Mouse (Mus musculus) retina, adult 2 months (tissue): ENCODE results near the gene Gpr157.
A peak's percentile ranks its signal among the peaks of the same experiment; 100 is the strongest.
"Not testable (repeated sequence)": the region's sequence is repeated elsewhere in the genome, so short reads cannot be mapped to it uniquely, and the experiment has no call there.

Experiments used
- DNase-seq: peaks from one replicate; pipeline ENCODE4 v3.0.0-alpha.2; 2012; ENCODE audit warnings: low read depth, low spot score

Gpr157 gene

DNA sequence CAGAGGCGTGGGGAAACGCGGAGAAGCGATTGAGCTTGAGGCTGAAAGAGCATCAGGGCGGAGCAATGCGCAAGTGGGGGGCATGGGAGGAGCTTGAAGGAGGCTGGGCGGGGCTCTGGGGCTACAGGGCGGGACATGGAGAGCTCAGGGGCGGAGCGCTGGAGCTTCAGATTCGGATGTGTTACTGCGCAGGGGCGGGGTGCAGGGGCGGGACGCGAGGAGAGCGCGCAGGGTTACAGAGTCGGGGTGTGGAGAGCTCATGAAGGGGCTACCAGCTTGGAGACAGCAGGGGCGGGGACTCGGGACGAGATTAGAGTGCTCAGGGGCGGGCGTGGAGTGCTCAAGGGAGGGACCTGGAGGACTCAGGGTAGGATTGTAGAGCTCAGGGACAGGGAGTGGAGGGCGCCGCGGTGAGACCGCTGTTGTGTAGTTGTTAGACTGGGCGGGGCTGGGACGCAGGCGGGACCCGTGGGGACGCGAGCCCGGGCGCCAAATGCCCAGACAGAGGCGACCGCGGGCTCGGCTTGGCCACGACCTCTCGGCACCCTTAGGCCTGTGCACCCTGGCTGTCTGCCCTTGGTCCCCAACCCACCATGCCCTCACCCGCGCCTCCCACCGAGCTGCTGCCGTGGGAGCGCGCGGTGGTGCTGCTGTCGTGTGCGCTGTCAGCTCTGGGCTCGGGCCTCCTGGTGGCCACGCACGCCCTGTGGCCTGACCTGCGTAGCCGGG is at the start of gene Gpr157:
Gpr157 (plus strand) TSS at position 205 of the 729 bp plus-strand sequence.
- DNase-seq = peak; percentile 82

DNA sequence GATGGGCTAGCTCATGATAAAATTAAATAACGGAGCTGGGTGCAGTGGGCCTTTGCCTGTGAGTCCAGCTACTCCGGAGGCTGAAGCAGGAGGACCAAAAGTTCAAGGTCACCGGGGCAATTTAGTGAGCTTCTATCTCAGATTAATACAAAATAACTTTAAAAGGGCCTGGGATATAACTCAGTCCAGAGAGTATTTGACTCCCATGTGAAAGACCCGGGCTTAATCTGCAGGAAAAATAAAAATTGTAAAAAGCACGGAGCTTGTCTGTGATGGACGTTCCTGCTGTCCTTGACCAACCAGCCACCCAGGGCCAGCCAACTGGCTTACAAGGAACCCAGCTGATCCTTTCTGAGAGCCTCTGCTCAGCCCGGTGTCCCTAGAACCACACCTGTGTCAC is 48.6 kb upstream of the Gpr157 start:
- no peak for DNase-seq

DNA sequence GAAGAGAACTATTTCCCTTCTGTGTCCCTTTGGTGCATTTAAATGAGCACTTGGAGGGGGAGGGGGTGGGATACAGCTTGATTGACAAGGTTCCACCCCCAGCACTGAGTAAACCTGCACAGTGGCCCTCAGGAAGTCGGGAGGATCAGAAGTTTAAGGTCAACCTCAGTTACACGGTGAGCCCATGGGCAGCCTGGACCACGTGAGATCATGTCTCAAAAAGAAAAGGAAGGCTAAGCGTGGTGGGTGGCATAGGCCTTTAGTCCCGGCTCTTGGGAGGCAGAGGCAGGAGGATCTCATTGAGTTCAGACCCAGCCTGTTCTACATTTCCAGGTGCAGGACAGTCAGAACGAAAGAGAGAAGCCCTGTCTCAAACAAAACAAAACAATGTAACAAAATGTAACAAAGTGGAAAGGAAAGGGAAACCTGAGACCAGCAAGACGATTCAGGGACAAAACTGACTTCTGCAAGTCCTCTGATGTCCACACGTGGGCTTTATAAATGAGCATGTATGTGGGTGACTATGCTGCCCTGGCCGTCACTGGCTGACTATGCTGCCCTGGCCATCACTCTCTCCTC is 47.1 kb upstream of the Gpr157 start:
- DNase-seq = no peak

DNA sequence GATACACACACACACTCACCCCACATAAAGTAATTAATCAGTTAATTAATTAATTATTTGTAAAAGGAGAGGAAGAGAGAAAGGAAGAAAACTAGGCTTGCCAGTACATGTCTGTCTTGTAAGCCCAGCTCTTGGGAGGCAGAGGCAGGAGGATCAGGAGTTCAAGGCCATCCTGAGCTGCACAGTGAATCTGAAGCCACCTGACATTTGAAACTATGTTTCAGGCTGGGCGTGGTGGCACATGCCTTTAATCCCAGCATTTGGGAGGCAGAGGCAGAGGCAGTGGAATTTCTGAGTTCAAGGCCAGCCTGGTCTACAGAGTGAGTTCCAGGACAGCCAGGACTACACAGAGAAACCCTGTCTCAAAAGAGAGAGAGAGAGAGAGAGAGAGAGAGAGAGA is 46.3 kb upstream of the Gpr157 start:
- DNase-seq = not testable (repeated sequence)

DNA sequence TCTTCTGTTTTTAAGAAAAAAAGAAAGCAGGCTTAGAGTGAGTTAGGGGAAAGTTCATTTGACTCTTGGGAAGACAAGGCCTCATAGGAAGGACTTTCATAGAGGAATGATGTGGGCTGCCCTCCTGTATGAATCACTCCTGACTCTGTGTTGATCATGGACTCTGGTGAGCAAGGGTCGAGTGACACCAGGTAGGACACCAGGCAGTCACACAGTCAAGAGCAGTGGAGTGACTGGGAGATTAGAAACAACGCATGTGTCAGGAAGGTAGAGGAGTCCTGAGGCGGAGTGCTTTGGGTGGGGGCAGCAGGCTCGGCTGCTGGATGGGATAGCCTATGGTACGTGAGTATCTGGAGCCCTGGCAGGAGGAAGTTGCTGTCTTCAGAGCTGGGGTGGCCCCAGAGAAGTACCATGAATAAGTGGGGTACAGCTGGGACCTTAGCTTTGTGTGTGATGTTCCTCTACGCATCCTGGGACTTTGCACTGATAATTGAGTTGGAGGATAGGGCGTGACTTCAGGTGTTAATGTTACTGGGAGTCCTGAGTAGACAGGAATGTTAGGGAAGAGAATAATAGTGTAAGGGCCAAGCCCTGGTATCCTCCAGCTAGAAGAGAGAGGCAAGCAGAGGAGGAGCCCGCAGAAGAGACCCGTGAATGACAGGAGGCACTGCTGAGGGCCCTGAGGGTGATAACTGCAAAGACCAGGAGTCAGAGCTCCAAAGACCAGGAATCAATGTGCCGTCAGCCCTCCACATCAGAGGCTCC is 45.6 kb upstream of the Gpr157 start:
- DNase-seq = no peak

DNA sequence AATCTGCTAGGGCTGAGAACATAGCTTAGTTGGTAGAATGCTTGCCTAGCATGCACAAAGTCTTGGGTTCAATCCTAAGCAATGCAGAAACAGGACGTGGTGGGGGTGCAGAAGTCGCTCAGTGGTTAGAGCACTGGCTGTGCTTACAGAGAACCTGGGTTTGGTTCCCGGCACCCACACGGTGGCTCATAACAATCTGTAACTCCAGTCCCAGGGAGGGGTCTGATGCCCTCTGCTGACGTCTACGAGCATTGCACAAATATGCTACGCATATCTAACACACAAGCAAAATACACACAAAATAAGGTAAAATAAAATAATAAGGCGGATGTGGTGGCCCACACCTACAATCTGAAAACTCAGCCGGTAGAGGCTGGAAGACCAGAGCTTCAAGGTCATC is 43.6 kb upstream of the Gpr157 start:
- no peak for DNase-seq

DNA sequence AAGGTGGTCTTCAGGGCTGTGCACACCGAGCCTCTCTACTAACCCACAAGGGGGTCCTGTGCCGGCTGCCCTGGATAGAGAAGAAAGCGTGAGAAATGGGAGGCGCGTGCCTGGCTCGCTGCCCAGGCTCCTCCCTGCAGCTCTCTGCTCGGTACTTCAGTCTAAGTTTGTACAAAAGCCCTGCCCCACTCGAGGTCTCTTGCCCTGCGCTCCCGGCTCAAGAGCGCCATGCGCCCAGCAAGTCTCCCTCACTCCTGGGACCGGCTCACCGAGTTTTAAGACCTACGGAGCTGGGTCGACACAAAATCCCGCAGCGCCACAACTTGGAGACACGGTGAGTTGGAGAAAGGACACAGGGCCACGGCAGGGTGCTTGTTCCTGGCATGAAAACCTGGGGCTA is 39.1 kb upstream of the Gpr157 start:
- DNase-seq = no peak

DNA sequence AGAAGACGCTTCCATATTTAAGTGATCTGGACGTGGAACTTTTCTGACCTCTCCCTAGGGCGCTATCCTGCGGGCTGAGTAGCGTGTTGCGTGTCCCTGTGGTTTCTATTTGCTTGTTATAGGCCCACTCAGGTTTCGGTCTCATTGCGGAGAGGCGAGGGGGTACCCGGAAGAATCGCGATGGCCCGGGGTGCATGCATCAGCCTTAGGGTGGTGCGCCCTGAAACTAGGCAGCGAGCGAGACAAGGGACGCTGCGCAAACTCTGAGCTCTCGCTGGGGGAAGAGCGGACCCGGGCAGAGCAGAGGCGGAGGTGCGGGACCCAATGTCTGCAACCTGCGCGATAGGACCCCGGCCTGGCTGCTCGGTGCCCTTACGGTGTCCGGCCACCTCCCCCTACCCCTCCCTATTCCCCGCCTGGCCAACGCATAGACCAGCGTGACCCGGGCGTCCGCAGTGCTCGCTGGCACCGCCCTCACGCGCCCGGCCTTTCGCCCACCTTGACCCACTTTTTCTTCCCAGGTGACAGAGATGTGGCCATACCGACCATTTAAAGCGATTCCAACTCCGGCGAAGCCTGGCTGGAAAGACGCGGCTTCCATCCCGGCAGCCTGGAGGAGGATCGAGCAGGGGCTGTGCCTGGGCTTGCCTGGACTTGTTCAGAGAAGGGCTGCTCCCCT is 38.5 kb upstream of the Gpr157 start:
- DNase-seq = no peak

DNA sequence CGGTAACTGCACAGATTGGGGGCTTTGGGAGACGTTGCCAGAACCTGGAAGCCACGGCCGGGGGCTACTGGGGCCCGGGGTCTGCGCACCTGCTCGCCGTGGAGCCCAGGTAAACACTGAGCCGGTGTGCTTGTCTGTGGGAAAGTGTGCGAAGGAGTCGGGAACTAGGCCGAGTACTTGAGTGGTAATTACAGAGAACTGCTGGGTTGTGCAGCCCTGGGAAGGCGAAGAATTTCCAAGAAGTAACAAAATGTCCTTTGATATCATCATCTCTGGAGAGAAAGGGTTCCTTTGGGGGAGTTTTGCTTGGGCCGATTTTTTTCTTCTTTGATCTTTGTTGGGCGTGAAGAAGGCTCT is 38.0 kb upstream of the Gpr157 start:
- DNase-seq = no peak

DNA sequence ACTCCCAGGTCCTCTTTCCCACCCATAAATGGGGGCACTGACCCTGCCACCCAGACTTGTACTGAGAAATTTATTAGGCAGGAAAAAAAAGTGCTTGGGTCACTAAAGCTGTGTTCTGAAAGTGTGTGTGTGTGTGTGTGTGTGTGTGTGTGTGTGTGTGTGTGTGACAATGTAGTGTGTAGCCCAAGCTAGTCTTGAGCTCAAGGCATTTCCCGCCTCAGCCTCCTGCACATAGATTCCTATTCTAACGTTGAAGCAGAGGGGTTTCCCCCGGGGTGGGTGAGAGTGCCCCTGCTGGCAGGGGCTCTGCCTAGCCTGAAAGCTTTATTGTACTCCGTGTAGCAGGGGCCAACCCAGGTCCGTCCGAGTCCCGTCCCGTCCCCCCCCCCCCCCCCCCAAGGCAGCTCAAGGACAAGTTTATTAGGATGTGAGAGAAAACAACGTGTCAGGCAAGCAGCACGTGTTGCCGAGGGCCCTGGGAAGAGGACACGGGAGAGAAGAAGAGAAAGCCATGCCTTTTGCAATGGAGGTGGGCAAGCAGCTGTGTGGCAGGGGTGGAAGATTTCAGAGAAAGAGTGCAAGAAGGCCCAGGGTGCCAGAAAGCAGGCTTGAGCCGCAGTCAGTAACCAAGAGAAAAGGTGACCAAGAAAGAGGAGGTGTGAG is 37.5 kb upstream of the Gpr157 start:
- DNase-seq = no peak

DNA sequence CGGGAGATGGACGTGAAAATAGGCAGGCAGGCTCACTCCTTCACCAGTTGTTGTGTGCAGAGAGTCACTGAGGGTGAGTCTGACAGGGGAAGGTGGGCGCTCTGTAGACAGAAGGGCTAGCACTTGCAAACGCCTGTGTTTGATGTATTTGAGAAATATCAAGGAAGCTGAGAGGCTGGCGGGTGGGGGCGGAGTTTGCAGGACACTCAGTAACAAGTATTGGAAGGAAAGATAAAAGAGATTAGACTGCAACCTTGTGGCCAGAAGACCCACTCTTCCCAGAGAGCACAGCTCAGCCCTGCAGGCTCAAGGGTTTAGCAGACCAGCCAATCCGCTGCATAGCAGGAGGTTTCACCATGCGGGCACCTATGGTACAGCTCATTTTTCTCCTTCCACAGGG is 35.7 kb upstream of the Gpr157 start:
- no peak for DNase-seq

DNA sequence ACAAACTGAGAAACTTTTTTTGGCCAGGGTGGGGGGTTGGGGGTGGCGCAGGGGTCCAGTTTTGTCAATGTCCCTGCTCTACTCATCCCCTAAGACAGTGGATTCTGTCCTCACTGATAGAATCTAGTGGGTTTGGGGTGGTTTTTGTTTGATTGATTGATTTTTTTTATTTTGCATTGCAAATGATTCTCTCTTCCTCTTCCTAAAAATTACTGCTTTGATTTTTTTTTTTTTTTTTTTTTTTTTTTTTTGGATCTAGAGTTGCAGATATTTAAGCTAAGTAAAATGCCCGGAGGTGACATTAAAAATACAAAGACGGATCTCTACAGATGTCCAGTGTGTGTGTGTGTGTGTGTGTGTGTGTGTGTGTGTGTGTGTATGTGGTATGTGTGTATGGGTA is 34.8 kb upstream of the Gpr157 start:
- DNase-seq = no peak

DNA sequence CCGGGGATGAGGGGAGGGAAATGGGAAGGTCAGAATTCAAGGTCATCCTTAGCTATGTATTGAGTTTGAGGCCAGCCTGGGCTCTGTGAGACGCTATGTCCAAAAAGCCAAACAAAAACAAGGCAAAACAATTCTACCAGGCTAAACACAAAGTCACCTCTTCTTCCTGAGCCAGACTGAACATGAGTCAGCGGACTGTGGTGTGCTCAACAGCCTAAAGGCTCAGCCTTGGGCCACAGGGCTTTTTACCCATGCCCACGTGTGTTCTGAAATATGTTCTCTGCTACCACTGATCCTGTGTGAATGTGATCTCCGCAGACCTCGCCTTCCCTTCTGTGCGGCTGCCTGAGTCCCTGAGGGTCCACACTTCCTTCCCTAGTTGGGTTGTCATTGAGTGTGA is 31.0 kb upstream of the Gpr157 start:
- DNase-seq = no peak

DNA sequence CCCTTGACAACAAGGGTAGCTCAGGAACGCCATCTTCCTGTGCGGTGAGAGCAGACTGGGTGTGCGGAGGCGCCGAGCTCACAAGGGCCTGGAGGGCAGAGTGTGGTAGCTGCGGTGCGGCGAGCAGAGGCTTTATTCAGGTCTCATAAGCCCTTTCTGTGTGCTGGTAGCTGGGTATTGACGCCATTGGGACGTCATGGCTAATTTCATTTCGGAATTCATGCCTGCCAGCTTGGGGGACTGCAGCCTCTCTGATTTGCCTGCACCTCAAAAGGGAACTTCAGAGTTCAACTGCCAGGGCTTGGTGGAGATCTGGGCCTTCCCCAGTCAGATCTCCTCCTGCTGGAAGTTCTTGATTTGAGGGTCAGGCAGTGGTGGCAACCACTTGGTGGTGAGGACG is 29.4 kb upstream of the Gpr157 start:
- no peak for DNase-seq

DNA sequence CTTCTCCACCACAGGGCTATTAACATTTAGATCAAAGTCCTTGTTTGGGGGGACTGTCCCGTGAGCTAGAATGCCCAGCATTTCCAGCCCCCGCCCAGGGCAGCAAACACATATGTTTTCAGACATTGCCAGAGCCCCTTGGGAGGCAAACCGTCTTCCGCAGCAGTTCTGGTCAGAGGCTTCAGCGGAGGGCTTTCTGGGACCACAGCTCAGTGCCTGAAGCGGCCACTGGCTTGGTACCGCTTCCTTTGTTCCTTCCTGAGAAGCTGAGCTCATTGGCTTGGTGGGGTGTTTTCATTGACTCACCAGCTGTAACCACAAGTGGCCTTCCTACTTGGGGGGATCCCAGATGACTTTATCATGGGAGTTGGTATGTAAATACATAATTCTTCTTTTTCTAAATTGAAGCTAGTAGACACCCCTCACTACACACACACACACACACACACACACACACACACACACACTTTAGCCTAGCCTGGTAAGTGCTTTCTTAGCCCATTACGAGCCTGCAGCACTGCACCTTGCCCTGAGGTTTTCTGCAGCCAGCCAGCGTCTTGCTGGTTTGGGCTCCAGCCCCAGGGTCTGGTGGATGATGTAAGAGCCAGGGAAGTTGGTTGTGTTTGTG is 27.2 kb upstream of the Gpr157 start:
- no peak for DNase-seq

DNA sequence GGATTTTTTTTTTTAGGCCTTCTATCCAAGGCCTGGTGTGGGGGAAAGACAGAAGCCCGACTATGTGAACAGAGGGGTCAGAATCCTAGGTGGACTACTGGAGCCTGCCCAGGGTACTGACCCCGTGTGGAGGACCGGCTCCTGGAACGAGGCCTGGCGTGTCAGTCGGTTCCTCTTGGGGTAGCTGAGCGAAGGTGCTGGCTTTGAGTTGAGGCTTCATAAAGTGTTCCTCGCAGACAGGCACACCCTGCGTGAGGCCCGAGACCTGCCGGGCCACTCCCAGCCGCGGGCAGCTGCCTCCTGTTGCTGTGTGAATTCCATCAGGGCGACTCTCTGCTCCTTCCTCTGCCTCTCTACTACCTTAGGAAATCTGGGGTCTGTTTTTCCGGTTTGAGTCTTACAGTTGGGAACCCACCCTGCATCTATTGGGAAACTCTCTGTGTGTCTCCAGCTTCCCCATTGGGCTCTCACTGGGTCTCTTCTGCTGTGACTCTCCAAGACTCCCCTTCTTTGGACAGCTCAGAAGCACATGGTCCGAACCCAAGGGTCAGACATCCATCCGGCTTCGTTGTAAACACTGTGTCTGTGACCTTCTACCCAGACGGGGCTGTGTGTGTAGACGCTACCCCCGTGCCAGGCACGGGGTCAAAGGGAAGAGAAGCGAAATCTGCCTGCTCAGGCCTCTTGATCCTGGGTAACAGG is 26.5 kb upstream of the Gpr157 start:
- DNase-seq = no peak

DNA sequence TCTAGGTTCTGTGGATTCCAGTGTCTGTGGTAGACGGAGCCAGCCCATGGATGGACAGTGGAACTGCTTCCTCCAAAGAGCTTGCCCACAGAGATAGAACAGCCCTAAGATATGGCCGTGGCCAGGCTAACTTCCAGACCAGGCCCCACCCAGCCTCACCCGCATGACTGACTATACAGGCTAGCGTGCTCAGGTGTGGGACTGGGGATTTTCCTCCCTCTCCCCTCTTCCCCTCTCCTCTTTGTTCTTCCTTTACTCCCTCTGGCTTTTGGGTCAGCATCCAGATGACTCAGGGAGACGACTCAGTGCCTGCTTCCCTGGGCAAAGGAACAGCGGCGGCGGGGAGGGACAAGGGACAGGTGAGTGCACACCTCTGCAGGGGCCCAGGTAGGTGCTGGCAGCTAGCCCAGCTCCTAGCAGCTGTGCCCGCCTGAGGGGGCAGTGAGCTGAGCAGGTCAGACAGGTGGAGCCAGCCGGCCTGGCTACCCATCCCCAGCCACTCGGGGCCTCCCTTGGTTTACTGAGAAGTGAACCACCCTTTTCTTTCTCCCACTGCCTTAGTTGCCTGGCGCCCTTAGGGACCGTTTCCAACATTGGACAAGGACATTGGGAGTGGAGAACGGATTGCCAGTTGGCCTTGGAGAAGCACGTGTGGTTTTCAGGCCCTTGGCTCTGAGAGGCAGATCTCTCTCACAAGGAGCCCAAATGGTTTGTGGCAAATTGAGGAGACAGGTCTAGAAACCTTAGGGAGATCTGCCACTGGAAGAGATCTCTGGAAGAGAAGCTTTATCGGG is 25.5 kb upstream of the Gpr157 start:
- no peak for DNase-seq

DNA sequence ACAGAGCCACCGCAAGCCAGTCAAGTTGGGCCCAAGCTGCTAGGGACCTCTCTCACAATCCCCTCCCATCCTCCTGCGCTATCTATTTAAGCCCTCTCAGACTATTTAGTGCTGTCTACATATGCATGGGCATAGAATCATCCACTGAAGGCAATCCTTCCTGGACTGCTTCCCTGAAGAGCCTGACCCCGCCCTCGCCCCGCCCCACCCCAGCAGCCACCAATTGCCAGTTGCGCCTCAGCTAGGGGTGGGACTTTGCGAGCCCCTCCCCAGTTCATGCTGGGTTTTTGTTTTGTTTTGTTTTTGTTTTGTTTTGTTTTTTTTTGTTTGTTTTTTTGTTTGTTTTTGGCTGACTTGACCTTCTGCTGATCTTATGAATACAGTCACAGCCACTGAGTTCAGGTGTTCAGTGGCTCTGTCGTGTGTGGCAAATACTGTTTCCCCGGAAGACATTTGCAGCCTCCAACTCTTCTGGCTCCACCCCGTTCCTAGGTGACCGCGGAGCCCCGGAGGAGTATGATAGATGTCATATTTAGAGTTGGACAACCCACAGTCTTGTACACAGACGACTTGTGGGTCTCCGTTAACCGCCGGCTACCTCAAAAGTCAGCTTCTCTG is 20.4 kb upstream of the Gpr157 start:
- DNase-seq = no peak

DNA sequence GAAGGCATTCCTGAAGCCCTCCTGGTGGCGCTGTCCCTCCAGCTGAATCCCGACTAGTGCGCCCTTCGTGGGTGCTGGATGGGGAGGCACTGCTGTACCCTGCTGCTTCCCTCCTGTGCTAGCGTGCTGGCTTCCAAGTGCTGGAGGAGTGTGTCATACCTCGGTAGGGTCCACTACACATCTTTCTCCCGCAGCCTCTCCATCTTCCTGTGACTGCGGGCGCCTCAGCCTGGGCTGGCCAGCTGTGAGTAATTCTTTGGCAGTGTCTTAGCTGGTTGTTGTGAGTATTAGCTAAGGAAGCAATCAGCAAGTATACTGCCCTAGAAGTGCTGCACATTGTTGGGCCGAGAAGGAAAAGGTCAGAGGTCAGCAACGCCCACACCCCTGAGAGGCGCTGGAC is 18.9 kb upstream of the Gpr157 start:
- no peak for DNase-seq

DNA sequence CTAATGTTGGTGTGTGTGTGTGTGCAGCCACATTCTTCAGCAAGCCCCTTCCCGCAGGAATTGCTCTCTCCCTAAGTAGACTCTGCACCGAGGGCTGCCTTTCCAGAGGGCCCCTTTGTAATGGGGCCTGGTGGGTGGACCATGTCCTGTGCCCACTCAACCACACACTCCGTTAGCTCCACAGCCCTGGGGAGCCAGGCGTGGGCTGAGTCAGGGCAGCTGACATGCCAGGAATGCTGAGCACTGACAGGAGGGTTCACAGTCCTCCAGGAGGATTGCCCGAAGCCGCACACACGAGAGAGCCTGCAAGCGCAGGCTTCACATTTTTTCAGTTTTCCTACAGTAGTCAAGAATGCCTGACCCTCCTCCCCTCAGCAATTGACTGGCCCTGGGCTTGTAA is 17.0 kb upstream of the Gpr157 start:
- no peak for DNase-seq
